Mouse (Mus musculus) midbrain, embryonic 10.5 days (tissue): ENCODE measurements around the gene Nol4l. TPM values are rescaled to one million over a fixed set of nuclear protein-coding genes. Genes with fewer than 3 reads are reported as not detected.
A peak's percentile ranks its signal among the peaks of the same experiment; 100 is the strongest.

Experiments used
- DNase-seq: peaks from one replicate; pipeline ENCODE4 v3.0.0-alpha.2; 2017; ENCODE audit warnings: low spot score
- H3K27ac ChIP-seq: fragments of 300-500 bp; sonication (generic); replicated peaks from 2 replicates; pipeline ENCODE4 v1.5.1; 2016; ENCODE audit warnings: mild to moderate bottlenecking
- H3K27me3 ChIP-seq: fragments of 300-500 bp; sonication (generic); 2 replicates; pipeline ENCODE4 v1.6.1; 2016; ENCODE audit warnings: low read depth, mild to moderate bottlenecking; ENCODE audit not compliant: poor library complexity, severe bottlenecking
- H3K36me3 ChIP-seq: fragments of 300-500 bp; sonication (generic); 2 replicates; pipeline ENCODE4 v1.6.1; 2016; ENCODE audit warnings: mild to moderate bottlenecking, moderate library complexity
- H3K4me1 ChIP-seq: fragments of 300-500 bp; sonication (generic); 2 replicates; pipeline ENCODE4 v1.6.1; 2016
- H3K4me3 ChIP-seq: fragments of 300-500 bp; sonication (generic); 2 replicates; pipeline ENCODE4 v1.5.1; 2016; ENCODE audit warnings: mild to moderate bottlenecking, moderate library complexity
- H3K9me3 ChIP-seq: fragments of 300-500 bp; sonication (generic); replicated peaks from 2 replicates; pipeline ENCODE4 v1.6.1; 2016; ENCODE audit warnings: mild to moderate bottlenecking
- WGBS: fragments of 180-500 bp; shearing (Covaris S2); methylation state at CpG from one replicate; pipeline ENCODE4 v1.1.7; 2016; 5-methylcytosine and 5-hydroxymethylcytosine counted together
- polyA plus RNA-seq: library from polyadenylated mRNA; unstranded; fragments of >200 nt; fragmentation: Nextera tagmentation; extraction: Ambion mirVana; gene quantifications from 2 replicates; pipeline ENCODE4 v1.2.1, GENCODE M21; 2016

The Nol4l gene
- polyA plus RNA-seq, 1 experiment from 2014 or later: 12.8 TPM

GRCm38 (mm10) chr2:153484071-153484470 lies 45.7 kb downstream of the Nol4l start:
- H3K9me3 ChIP-seq: no peaks in the 10 kb centered on the region
- peaks cover 44% of the 10 kb centered on the region for H3K27me3 ChIP-seq
- 69% methylated on average over 4 of the region's 4 CpGs for WGBS
- H3K4me1 ChIP-seq: peaks cover 43% of the 10 kb centered on the region
- peak overlapping the region; percentile 25; the same call in 1 of the 2 replicates for H3K4me3 ChIP-seq
- DNase-seq: no peak
- peak overlapping the region; percentile 61; the same call in 1 of the 2 replicates for H3K27ac ChIP-seq
- no peaks in the 10 kb centered on the region for H3K36me3 ChIP-seq

- peaks cover 44% of the 10 kb centered on the region for H3K27me3 ChIP-seq
- WGBS: 13% methylated on average over 20 of the region's 20 CpGs
- H3K27ac ChIP-seq: peak overlapping the region; percentile 61
- H3K4me3 ChIP-seq: peak overlapping the region; percentile 25
- H3K9me3 ChIP-seq: no peaks in the 10 kb centered on the region
- H3K4me1 ChIP-seq: peaks cover 46% of the 10 kb centered on the region
- peak; percentile 45 for DNase-seq
- no peaks in the 10 kb centered on the region for H3K36me3 ChIP-seq
These were observed 46.4 kb downstream of the Nol4l start for GRCm38 (mm10) chr2:153483118-153483983.

- Histone ChIP-seq H3K9me3 (no peaks in the 10 kb centered on the region), H3K36me3 (no peaks in the 10 kb centered on the region), H3K4me3 (no peak overlapping the region), H3K27ac (no peak overlapping the region), H3K27me3 (peaks cover 44% of the 10 kb centered on the region), H3K4me1 (peaks cover 46% of the 10 kb centered on the region)
- 80% methylated on average over 2 of the region's 2 CpGs for WGBS
- no peak for DNase-seq
These were observed 48.0 kb downstream of the Nol4l start for GRCm38 (mm10) chr2:153481861-153482120.

- Histone ChIP-seq H3K9me3 (no peaks in the 10 kb centered on the region), H3K27ac (no peak overlapping the region), H3K27me3 (peaks cover 44% of the 10 kb centered on the region), H3K4me1 (peaks cover 48% of the 10 kb centered on the region), H3K36me3 (no peaks in the 10 kb centered on the region), H3K4me3 (no peak overlapping the region)
- no peak for DNase-seq
- WGBS: 76% methylated on average over 7 of the region's 7 CpGs
These were observed 48.5 kb downstream of the Nol4l start for GRCm38 (mm10) chr2:153481108-153481860.

GRCm38 (mm10) chr2:153479486-153479885 lies 50.3 kb downstream of the Nol4l start:
- peaks cover 59% of the 10 kb centered on the region for H3K4me1 ChIP-seq
- WGBS: 92% methylated on average over 1 of the region's 1 CpGs
- H3K27me3 ChIP-seq: peaks cover 35% of the 10 kb centered on the region
- H3K9me3 ChIP-seq: no peaks in the 10 kb centered on the region
- no peak for DNase-seq
- no peak overlapping the region for H3K4me3 ChIP-seq
- H3K36me3 ChIP-seq: no peaks in the 10 kb centered on the region
- H3K27ac ChIP-seq: no peak overlapping the region

- Histone ChIP-seq H3K27me3 (peaks cover 26% of the 10 kb centered on the region), H3K4me1 (peaks cover 56% of the 10 kb centered on the region), H3K27ac (no peak overlapping the region), H3K9me3 (no peaks in the 10 kb centered on the region), H3K36me3 (no peaks in the 10 kb centered on the region), H3K4me3 (no peak overlapping the region)
- peak; percentile 74 for DNase-seq
- WGBS: 19% methylated on average over 4 of the region's 4 CpGs
These were observed 51.2 kb downstream of the Nol4l start for GRCm38 (mm10) chr2:153478583-153478982.

- DNase-seq: no peak
- H3K4me3 ChIP-seq: no peak overlapping the region
- no peaks in the 10 kb centered on the region for H3K36me3 ChIP-seq
- H3K4me1 ChIP-seq: peaks cover 45% of the 10 kb centered on the region
- H3K9me3 ChIP-seq: no peaks in the 10 kb centered on the region
- H3K27ac ChIP-seq: peak overlapping the region; percentile 39
- no peaks in the 10 kb centered on the region for H3K27me3 ChIP-seq
- WGBS: 53% methylated on average over 4 of the region's 4 CpGs
These were observed 54.4 kb downstream of the Nol4l start for GRCm38 (mm10) chr2:153475114-153476112.

- Histone ChIP-seq H3K27me3 (no peaks in the 10 kb centered on the region), H3K9me3 (no peaks in the 10 kb centered on the region), H3K36me3 (no peaks in the 10 kb centered on the region), H3K4me3 (no peak overlapping the region), H3K4me1 (peaks cover 50% of the 10 kb centered on the region), H3K27ac (no peak overlapping the region)
- DNase-seq: no peak
- WGBS: 62% methylated on average over 3 of the region's 3 CpGs
These were observed 58.8 kb downstream of the Nol4l start for GRCm38 (mm10) chr2:153470983-153471382.

GRCm38 (mm10) chr2:153469764-153470163 lies 60.0 kb downstream of the Nol4l start:
- peaks cover 38% of the 10 kb centered on the region for H3K4me1 ChIP-seq
- no peak overlapping the region for H3K4me3 ChIP-seq
- no peak for DNase-seq
- 48% methylated on average over 4 of the region's 4 CpGs for WGBS
- H3K36me3 ChIP-seq: no peaks in the 10 kb centered on the region
- no peaks in the 10 kb centered on the region for H3K27me3 ChIP-seq
- H3K27ac ChIP-seq: peak overlapping the region; percentile 76
- H3K9me3 ChIP-seq: no peaks in the 10 kb centered on the region

- H3K27ac ChIP-seq: peak overlapping the region; percentile 76
- no peak for DNase-seq
- H3K27me3 ChIP-seq: no peaks in the 10 kb centered on the region
- 48% methylated on average over 2 of the region's 2 CpGs for WGBS
- no peaks in the 10 kb centered on the region for H3K36me3 ChIP-seq
- peaks cover 34% of the 10 kb centered on the region for H3K4me1 ChIP-seq
- no peaks in the 10 kb centered on the region for H3K9me3 ChIP-seq
- H3K4me3 ChIP-seq: no peak overlapping the region
These were observed 60.5 kb downstream of the Nol4l start for GRCm38 (mm10) chr2:153469317-153469716.

GRCm38 (mm10) chr2:153467372-153467771 lies 62.4 kb downstream of the Nol4l start:
- Histone ChIP-seq H3K4me1 (peaks cover 30% of the 10 kb centered on the region), H3K27me3 (no peaks in the 10 kb centered on the region), H3K36me3 (0 out of 2 replicates have a peak, but pooled peaks cover 3% of the 10 kb centered on the region), H3K4me3 (no peak overlapping the region), H3K9me3 (no peaks in the 10 kb centered on the region), H3K27ac (no peak overlapping the region)
- WGBS: 89% methylated on average over 1 of the region's 1 CpGs
- no peak for DNase-seq

GRCm38 (mm10) chr2:153463257-153463656 lies 66.5 kb downstream of the Nol4l start:
- no peak for DNase-seq
- 74% methylated on average over 3 of the region's 3 CpGs for WGBS
- H3K4me1 ChIP-seq: peaks cover 16% of the 10 kb centered on the region
- no peaks in the 10 kb centered on the region for H3K9me3 ChIP-seq
- H3K27me3 ChIP-seq: no peaks in the 10 kb centered on the region
- no peak overlapping the region for H3K4me3 ChIP-seq
- H3K27ac ChIP-seq: no peak overlapping the region
- 0 out of 2 replicates have a peak, but pooled peaks cover 3% of the 10 kb centered on the region for H3K36me3 ChIP-seq
